Mouse (Mus musculus) A20 (cell line): ENCODE measurements around the gene Ngf.

Experiments
- DNase-seq: peaks from one replicate; pipeline ENCODE4 v3.0.0-alpha.2; 2011; ENCODE audit warnings: low read depth, low spot score

The Ngf gene

GRCm38 (mm10) chr3:102469713-102470448, at the start of gene Ngf:
Gene Ngf, plus strand, starts transcription at chr3:102469919.
- DNase-seq = no peak

- no peak for DNase-seq
Measured at GRCm38 (mm10) chr3:102445567-102445966, 24.2 kb upstream of the Ngf start.

GRCm38 (mm10) chr3:102446691-102447090, 23.0 kb upstream of the Ngf start:
- DNase-seq = no peak

- DNase-seq = no peak
Measured at GRCm38 (mm10) chr3:102454566-102454965, 15.2 kb upstream of the Ngf start.

- no peak for DNase-seq
Measured at GRCm38 (mm10) chr3:102460528-102460927, 9.2 kb upstream of the Ngf start.

DNA sequence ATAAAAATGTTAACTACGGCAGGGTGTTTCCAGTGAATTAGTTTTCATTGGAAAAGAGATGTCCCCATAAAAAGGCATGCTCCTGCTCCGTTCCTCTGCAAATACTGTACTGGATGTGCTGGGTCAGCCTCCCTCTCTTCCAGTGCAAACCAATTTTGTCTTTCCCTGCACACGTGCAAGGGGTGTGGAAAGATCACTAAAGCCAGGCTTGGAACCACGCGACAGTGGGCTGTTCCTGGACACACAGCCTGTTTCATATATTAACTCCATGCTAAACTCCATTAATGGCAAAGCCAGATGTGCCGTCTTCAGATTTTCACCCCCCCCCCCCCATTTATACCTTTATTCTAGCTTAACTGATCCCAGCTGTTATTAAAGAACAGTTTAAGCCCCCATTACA, 8.7 kb upstream of the Ngf start:
- DNase-seq = no peak

GRCm38 (mm10) chr3:102462703-102463336, 6.9 kb upstream of the Ngf start:
- DNase-seq = no peak

GRCm38 (mm10) chr3:102463339-102463738, 6.4 kb upstream of the Ngf start:
- DNase-seq = no peak

GRCm38 (mm10) chr3:102466587-102466986, 3.1 kb upstream of the Ngf start:
- peak; percentile 27 for DNase-seq

- no peak for DNase-seq
Measured at GRCm38 (mm10) chr3:102467121-102467520, 2.6 kb upstream of the Ngf start.

DNA sequence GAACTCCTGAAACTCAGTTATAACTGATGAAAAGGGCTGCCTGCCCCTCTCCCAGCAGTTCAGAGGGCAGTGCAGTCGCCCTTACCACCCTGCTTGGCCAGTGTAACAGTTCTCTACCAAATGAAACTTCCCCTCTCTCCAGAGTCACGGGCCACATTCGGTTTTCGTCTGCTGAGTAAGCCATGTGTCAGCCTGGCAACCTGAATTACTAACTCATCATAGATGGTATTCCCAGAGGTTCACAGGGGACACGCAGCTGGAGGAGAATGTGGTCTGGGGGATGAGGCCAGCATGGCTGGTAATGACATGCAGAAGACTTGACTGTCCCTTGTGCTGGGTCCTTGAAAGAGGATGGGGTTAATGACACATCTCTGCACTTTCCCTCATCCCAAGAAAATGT, 1.5 kb downstream of the Ngf start:
- DNase-seq = no peak

GRCm38 (mm10) chr3:102471799-102472198, 2.1 kb downstream of the Ngf start:
- no peak for DNase-seq

DNA sequence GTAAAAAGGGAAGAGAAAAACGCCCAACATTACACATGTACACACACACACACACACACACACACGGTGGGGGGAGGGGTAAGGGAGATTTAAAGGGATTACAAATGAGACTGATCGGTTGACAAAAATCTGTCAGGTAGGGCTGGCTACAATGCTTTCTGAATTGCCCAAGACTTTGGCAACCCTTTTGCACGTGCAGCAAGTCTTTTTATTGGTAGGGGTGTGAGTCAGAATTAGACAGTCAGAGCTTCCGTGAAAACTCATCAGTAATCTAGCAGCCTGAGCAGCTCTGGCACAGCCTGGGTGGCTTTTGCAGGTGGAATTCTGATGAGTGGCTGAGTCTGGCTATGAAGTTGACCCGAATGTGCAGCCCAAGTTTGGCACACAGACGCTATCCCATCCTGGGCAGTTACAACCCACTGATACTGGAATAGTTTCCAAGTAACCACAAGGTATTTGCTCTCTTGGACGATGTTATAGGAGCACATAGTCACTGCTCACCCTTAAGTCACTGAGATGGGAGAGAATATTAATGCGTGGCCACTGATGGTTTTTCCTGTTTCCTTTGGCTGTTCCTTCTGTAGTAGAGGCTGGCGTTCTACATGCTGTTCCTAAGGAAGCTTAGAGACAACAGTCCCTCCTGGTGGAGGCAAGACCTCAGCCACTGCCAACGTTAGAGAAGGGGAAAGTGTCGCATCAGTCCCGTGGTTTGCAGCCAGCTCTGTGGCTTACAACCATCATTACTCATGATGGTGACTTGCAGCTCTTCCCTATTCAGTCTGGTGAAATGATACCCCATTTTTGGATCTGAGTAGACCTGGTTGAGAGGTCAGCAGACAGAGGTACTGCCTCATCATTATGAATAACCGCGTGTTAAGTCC, 4.8 kb downstream of the Ngf start:
- DNase-seq = no peak

DNA sequence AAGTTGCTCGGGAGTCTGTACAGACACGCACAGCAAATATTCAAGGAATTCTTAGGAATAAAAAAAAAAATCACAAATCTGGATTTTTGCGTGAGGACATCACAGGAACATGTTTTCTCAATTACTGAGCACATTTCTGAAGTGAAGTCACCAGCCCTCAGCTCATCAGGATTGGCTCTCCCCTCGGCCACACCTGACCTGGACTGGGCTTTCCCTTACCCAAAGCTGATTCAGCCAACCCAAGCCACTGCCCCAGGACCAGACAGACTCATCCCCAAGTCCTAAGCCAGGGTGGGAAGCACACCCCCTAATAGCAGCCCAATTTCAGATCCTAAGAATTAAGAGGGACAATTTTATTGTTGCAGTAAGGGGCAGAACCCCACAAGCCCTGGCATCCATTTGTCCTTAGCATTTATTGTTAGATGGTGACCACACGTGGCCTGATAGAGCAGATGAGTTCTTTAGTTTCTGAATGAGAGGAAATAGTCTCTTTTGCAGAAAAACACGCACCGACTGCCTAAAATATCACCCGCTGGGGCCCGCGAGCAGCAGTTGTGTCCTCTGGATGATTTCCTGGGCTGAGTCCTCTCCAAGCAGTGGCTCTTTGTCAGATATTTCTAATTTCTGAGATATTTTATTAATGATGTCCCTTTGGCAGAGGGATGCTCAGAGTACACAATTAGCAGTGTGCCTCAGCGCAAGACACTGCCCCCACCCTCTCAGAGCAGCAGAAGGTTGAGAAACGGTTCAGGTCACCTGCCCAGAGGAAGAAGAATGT, 8.4 kb downstream of the Ngf start:
- DNase-seq = no peak

DNA sequence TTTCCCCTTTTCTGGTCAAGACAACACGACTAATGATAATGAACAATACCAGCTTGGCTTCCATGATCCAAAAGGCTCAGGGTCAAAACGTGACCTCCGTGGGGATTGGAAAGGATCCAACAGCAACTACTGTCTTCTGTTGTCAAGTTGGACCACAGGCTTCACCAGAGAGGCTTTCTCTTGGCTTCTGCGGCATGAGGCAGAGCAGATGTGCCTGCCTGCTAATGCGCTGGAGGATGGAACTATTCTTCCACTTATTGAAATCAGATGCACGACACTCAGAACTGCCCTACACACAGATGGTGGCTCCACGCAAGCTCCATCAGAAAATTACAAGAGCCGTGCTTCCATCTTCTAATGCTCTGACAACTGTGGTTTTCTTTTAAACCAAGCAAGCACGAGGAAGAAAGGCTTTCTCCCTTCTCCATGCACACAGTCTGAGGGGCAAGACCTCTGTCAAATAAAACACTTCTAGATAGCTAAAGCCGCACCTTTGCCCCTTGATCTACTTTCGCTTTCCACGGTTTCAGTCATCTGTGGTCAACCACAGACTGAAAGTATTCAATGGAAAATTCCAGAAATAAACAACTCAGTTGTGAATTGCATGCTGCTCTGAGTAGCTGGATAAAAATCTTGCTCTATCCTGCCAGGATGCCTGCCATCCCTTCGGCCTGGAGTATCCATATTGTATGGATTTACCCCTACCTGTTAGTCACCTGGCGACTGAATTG, 20.8 kb downstream of the Ngf start:
- no peak for DNase-seq

DNA sequence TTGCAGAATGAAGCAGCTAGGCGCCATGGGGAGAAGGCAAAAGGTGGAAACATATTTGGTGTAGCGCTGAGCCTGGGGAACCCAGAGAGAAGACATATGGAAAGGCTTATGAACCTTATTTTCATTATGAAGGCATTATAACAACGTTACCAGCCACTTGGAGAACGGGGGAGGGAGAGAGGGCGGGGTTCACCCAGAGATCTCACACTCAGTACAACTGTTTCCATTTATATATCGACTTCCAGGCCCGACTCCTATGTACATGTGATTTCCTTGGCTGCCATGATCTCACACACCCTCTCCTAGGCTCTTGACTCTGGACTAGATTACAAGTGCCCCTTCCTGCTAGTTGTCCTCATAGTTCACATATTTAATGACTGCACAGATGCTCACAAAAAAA, 28.4 kb downstream of the Ngf start:
- no peak for DNase-seq

DNA sequence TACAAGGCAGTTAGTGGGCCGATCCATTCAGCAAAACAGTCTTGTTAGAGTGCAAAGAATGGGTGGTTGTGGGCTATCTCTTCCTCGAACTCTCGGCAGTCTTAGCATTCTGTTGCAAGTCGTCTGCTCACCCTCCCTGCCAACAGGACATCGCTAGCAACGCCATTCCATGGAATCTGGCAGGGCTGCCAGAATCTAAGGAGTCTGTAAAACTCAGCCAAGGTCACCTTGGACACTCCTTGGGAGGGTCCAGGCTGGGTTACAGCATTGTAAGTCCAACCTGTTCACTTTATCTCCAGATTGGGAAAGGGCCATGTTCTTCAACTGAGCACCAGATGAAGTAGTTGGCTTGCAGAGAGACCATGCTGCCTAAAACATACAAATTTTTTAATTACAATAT, 29.2 kb downstream of the Ngf start:
- DNase-seq = no peak

- no peak for DNase-seq
Measured at GRCm38 (mm10) chr3:102500031-102500430, 30.3 kb downstream of the Ngf start.

GRCm38 (mm10) chr3:102501186-102501585, 31.5 kb downstream of the Ngf start:
- no peak for DNase-seq

DNA sequence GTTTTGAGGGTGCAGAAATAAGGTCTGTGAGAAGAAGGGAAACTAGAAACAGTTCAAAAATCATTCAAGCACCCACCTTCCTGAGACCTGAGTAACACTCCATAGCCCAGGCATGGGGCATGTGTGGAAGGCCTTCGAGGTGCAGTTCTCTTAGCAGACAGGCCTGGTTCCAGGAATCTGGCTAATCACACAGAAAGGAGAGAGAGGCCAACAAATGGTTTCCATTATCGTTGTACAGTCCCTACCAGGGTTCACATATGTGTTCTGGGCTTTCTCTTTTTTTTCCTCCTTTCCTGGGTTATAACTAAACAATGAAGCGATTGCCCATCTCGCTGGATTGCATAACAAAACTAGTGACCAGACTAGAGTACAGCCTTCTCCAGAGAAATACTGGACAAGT, 35.4 kb downstream of the Ngf start:
- no peak for DNase-seq

GRCm38 (mm10) chr3:102506061-102506460, 36.3 kb downstream of the Ngf start:
- DNase-seq = peak; percentile 3
